Mouse (Mus musculus) heart, postnatal 4 days (tissue): Measurements from ENCODE around the gene Gm10310. TPM values are rescaled to one million over a fixed set of nuclear protein-coding genes. Genes with fewer than 3 reads are reported as not detected.
"Not testable (repeated sequence)": the region's sequence is repeated elsewhere in the genome, so short reads cannot be mapped to it uniquely, and the experiment has no call there.

Experiments used
- DNase-seq: peaks from one replicate; pipeline ENCODE4 v3.0.0; 2021
- total RNA-seq, 2 experiments: library from RNA; stranded (reverse); gene quantifications; 2 replicates each; pipeline ENCODE4 v1.2.3; 2021

Gm10310 gene
- total RNA-seq, result not detected

DNA sequence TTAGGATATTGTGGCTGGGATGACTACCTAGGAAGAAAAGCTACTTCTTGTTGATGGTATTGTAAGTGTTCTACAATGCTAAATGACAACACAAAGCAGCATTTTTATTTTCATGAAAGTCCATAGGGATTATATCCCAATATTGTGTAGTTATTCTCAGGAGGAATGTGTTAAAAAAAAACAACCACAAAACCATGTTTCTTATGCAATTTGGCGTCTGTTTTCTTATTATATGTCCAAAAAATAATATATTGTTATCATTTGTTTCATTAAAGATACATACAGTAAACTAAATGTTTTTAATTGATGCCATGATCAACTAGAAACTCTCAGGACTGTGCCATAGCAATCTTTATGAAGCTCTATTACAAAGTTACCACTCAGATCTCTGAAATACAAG, at the start of gene Gm10310:
Gm10310 (minus strand) TSS at position 101 of the 400 bp plus-strand sequence.
- not testable (repeated sequence) for DNase-seq

DNA sequence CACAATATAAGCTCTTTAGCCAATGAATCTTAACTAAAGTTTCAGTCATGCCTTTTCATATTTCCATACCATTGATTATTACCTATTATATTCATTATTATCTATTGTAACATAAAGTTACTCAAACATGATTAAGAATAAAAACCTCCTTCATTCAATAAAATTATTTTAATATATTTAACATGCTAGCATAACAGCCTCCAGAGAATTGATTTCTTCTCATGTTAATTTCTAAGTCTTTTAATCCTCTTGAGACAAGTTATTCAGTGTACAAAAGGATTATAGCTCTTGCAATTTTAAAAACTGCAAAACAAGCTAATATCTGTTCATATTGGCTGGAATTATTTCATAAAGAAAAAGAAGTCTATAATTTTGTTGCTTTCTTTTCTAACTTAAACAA, 45.2 kb upstream of the Gm10310 start, which contains the start of gene Olfr821:
Olfr821 (plus strand) TSS at position 301 of the 400 bp plus-strand sequence.
- no peak for DNase-seq

DNA sequence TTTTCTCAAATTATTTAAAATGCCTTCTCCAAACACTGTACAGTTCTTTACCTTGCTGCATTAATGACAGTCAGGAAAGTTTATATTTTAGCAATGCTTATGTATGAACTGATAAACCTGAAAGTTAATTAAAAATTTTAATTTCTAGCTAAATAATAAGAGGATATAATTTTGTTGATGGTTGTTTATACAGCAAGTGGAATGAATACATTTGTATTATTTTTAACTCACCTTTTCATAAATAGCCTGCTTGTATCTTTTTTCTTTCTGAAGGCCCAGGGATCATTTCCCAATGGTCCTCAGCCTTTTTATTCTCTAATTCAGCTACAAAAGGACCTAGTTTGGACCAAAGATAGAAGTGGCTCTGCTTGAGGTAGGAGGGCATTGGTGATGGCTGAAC, 27.5 kb upstream of the Gm10310 start, which contains the start of gene Olfr820:
Olfr820 (plus strand) TSS at position 301 of the 400 bp plus-strand sequence.
- no peak for DNase-seq

DNA sequence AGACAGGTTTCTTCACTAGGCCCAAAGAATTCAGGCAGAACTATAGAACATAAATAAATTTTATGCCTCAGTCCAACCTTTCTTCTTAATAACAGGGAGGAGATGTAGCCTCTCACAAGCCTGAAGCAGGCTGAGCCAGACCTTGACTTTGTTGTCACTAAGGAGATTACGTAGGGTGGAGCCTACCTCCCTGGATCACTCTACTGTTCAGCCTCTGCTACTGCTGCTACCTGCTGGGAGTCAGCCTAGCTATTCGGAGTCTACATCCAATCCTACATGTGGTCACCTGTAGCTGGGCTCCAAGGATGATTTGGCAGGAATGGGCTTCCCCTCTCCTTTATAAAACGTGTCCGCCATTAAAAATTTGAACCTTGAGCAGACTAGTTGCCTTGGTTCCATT, 20.5 kb upstream of the Gm10310 start:
- DNase-seq, result not testable (repeated sequence)

DNA sequence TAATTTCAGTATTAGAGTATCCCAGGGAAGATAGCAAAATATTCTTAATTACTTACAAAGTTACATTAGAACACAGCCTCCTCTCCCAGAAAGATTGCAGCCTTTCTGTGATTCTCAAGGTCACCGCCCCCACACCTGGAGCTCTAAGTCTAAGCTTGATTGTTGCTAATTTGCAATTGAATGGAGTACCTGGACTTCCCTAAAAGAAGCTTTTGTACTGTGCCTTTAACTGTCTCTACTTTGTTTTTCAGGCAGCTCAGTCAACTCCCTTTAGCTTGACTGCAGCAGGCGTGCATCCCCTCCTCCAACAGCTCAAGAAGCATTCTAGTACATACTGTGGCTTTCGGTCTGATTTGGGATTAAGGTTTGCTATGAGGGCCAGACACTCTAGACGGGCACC, 19.2 kb upstream of the Gm10310 start:
- DNase-seq, result not testable (repeated sequence)

DNA sequence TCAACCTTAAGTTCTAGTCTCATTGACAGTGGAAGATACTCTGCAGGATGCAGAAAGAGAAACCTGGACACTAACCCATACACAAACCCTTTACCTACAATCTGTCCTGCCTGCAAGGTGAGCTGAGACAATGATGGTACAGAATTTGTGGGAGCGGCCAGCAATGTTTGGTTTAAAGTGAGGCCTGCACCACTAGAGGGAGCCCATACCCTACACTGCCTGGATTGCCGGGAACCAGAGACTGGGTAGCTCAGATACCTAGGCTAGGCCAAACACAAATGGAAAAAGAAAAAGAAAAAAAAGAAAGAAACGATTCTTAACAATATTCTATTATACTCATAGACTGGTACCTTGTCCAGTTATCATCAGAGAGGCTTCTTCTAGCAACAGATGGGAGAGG, 3.0 kb downstream of the Gm10310 start:
- DNase-seq, result not testable (repeated sequence)

DNA sequence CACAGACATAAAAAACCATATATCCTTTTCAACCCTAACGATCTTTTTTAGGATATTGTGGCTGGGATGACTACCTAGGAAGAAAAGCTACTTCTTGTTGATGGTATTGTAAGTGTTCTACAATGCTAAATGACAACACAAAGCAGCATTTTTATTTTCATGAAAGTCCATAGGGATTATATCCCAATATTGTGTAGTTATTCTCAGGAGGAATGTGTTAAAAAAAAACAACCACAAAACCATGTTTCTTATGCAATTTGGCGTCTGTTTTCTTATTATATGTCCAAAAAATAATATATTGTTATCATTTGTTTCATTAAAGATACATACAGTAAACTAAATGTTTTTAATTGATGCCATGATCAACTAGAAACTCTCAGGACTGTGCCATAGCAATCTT, 8.8 kb downstream of the Gm10310 start, which contains the start of gene Olfr247:
Olfr247 (minus strand) TSS at position 101 of the 400 bp plus-strand sequence.
- not testable (repeated sequence) for DNase-seq

DNA sequence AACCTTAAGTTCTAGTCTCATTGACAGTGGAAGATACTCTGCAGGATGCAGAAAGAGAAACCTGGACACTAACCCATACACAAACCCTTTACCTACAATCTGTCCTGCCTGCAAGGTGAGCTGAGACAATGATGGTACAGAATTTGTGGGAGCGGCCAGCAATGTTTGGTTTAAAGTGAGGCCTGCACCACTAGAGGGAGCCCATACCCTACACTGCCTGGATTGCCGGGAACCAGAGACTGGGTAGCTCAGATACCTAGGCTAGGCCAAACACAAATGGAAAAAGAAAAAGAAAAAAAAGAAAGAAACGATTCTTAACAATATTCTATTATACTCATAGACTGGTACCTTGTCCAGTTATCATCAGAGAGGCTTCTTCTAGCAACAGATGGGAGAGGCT, 11.9 kb downstream of the Gm10310 start:
- not testable (repeated sequence) for DNase-seq

DNA sequence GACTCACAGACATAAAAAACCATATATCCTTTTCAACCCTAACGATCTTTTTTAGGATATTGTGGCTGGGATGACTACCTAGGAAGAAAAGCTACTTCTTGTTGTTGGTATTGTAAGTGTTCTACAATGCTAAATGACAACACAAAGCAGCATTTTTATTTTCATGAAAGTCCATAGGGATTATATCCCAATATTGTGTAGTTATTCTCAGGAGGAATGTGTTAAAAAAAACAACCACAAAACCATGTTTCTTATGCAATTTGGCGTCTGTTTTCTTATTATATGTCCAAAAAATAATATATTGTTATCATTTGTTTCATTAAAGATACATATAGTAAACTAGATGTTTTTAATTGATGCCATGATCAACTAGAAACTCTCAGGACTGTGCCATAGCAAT, 17.7 kb downstream of the Gm10310 start, which contains the start of gene Olfr819:
Olfr819 (minus strand) TSS at position 101 of the 400 bp plus-strand sequence.
- not testable (repeated sequence) for DNase-seq

DNA sequence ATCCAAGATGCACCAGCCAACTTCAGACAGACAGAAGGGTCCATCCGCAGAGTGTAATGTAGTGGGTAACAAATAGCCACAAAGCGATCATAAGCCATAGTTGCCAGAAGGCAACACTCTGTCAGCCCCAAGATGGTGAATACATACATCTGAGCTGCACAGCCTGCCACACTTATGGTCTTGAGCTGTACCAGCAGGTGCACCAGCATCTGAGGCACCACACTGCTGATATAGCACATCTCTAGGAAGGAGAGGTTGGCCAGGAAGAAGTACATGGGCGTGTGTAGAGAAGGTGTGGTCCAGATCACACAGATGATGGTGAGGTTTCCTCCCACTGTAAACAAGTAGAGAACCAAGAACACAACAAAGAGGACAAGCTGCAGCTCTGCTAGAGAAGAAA, 18.6 kb downstream of the Gm10310 start:
- not testable (repeated sequence) for DNase-seq

DNA sequence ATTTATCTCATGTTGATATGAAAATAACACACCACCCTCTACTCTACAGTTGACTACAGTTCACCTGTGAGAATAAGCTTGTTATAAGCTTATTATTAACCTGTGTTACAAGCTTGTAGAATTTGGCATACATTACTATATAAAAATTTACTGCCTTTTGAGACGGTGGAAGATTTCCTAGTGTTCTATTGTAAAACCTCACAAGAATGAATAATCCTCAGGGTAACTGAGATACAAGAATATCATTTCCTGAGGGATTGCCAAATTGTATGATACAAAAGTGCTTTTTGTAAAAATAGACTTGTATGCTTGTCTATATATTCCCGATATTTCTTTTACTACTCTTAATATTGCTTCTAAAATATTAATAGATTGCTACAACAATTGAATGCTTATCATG, 35.9 kb downstream of the Gm10310 start, which contains the start of gene Olfr818:
Olfr818 (minus strand) TSS at position 101 of the 400 bp plus-strand sequence.
- no peak for DNase-seq

Other genes starting within 250 kb of the Gm10310 start
- not detected for gene Olfr806, start 243.1 kb downstream of the Gm10310 start, total RNA-seq
- gene Olfr807, start 227.3 kb downstream of the Gm10310 start, total RNA-seq, result not detected
- gene Olfr808, start 219.6 kb downstream of the Gm10310 start, total RNA-seq, result not detected
- gene Olfr809, start 210.4 kb downstream of the Gm10310 start, total RNA-seq, result not detected
- gene Olfr810, start 190.1 kb downstream of the Gm10310 start, total RNA-seq, result not detected
- gene Olfr811, start 180.7 kb downstream of the Gm10310 start, total RNA-seq, result not detected
- gene Olfr812, start 139.0 kb downstream of the Gm10310 start, total RNA-seq, result not detected
- not detected for gene Olfr813, start 129.7 kb downstream of the Gm10310 start, total RNA-seq
- gene Olfr814, start 105.2 kb downstream of the Gm10310 start, total RNA-seq, result not detected
- gene Olfr815, start 79.2 kb downstream of the Gm10310 start, total RNA-seq, result not detected
- not detected for gene Olfr816, start 69.5 kb downstream of the Gm10310 start, total RNA-seq
- gene Olfr818, start 36.0 kb downstream of the Gm10310 start, total RNA-seq, result not detected
- not detected for gene Olfr819, start 17.8 kb downstream of the Gm10310 start, total RNA-seq
- gene Olfr247, start 8.9 kb downstream of the Gm10310 start, total RNA-seq, result not detected
- gene Olfr820, start 27.6 kb upstream of the Gm10310 start, total RNA-seq, result not detected
- not detected for gene Olfr821, start 45.3 kb upstream of the Gm10310 start, total RNA-seq
- not detected for gene Olfr822, start 86.1 kb upstream of the Gm10310 start, total RNA-seq
- gene Olfr823, start 130.3 kb upstream of the Gm10310 start, total RNA-seq, result not detected
- not detected for gene Olfr824, start 144.9 kb upstream of the Gm10310 start, total RNA-seq
- gene Olfr825, start 181.7 kb upstream of the Gm10310 start, total RNA-seq, result not detected
- not detected for gene Olfr826, start 199.1 kb upstream of the Gm10310 start, total RNA-seq
- gene Olfr827, start 229.3 kb upstream of the Gm10310 start, total RNA-seq, result not detected